Mouse (Mus musculus) kidney, embryonic 15.5 days (tissue): ENCODE measurements around the gene Cd300e. TPM values are rescaled to one million over a fixed set of nuclear protein-coding genes. Genes with fewer than 3 reads are reported as not detected.

ENCODE experiments used
- ATAC-seq: fragments of 200-750 bp; cut with Nextera tagmentation; replicated peaks from 2 replicates; pipeline ENCODE4 v1.8.0; 2017; ENCODE audit warnings: moderate TSS enrichment; ENCODE audit not compliant: low FRiP score
- H3K27ac ChIP-seq: fragments of 300-500 bp; sonication (generic); 2 replicates; pipeline ENCODE4 v1.5.1; 2015; ENCODE audit warnings: mild to moderate bottlenecking, inconsistent platforms
- H3K27me3 ChIP-seq: fragments of 300-500 bp; sonication (generic); 2 replicates; pipeline ENCODE4 v1.6.1; 2015; ENCODE audit warnings: inconsistent platforms
- H3K36me3 ChIP-seq: fragments of 300-500 bp; sonication (generic); 2 replicates; pipeline ENCODE4 v1.6.1; 2015; ENCODE audit warnings: inconsistent platforms
- H3K4me1 ChIP-seq: fragments of 300-500 bp; sonication (generic); 2 replicates; pipeline ENCODE4 v1.6.1; 2015; ENCODE audit warnings: inconsistent platforms
- H3K4me2 ChIP-seq: fragments of 300-500 bp; sonication (generic); 2 replicates; pipeline ENCODE4 v1.6.1; 2015; ENCODE audit warnings: moderate library complexity, mild to moderate bottlenecking, inconsistent platforms
- H3K4me3 ChIP-seq: fragments of 300-500 bp; sonication (generic); replicated peaks from 2 replicates; pipeline ENCODE4 v1.5.1; 2015; ENCODE audit warnings: mild to moderate bottlenecking, inconsistent platforms
- H3K9ac ChIP-seq: fragments of 300-500 bp; sonication (generic); 2 replicates; pipeline ENCODE4 v1.6.1; 2015; ENCODE audit warnings: mild to moderate bottlenecking, inconsistent platforms
- H3K9me3 ChIP-seq: fragments of 300-500 bp; sonication (generic); replicated peaks from 2 replicates; pipeline ENCODE4 v1.6.1; 2016; ENCODE audit warnings: inconsistent platforms
- WGBS: fragments of 180-500 bp; shearing (Covaris S2); methylation state at CpG from one replicate; pipeline ENCODE4 v1.1.7; 2015; ENCODE audit warnings: mixed read lengths; 5-methylcytosine and 5-hydroxymethylcytosine counted together
- polyA plus RNA-seq: library from polyadenylated mRNA; unstranded; fragments of >200 nt; fragmentation: Nextera tagmentation; extraction: Ambion mirVana; gene quantifications from 2 replicates; pipeline ENCODE4 v1.2.1, GENCODE M21; 2015

The Cd300e gene
- polyA plus RNA-seq: not detected in 2 replicates

DNA sequence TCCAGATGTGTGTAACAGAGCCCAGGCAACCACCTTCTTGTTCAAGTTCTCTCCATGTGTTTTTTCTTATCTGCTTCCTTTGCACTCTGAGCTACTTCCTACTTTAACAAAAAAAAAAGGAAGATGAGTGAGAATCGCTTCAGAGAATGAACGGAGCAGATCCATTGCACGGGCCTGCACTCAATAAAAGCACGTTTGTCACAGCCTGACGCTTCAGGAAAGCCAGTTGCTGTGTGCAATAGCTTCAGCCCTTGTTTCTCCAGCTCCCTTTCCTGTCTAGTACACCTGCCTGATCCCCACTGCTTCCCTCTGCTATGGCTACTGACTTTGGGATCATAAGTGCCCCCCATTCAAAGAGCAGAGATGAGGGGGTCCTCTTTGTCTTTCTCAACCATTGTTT lies at the start of gene Cd300e:
Cd300e (minus strand) TSS at position 101 of the 400 bp plus-strand sequence.
- H3K9me3 ChIP-seq: no peaks in the 10 kb centered on the region
- H3K4me3 ChIP-seq: no peak within 1 kb of the TSS
- no peaks in the 10 kb centered on the region for H3K36me3 ChIP-seq
- no peak within 1 kb of the TSS for H3K4me2 ChIP-seq
- 0 out of 2 replicates have a peak, but pooled peaks cover 5% of the 10 kb centered on the region for H3K27me3 ChIP-seq
- H3K4me1 ChIP-seq: no peaks in the 10 kb centered on the region
- 17% methylated on average over 5 of the region's 5 CpGs for WGBS
- ATAC-seq: no peak
- H3K9ac ChIP-seq: no peak within 1 kb of the TSS
- H3K27ac ChIP-seq: no peak within 1 kb of the TSS

GRCm38 (mm10) chr11:115110271-115110670 lies 48.3 kb upstream of the Cd300e start:
- 85% methylated on average over 4 of the region's 5 CpGs for WGBS
- H3K4me1 ChIP-seq: no peaks in the 10 kb centered on the region
- no peak overlapping the region for H3K4me3 ChIP-seq
- no peak overlapping the region for H3K9ac ChIP-seq
- ATAC-seq: no peak
- no peaks in the 10 kb centered on the region for H3K36me3 ChIP-seq
- H3K27ac ChIP-seq: no peak overlapping the region
- H3K4me2 ChIP-seq: no peak overlapping the region
- H3K9me3 ChIP-seq: no peaks in the 10 kb centered on the region
- H3K27me3 ChIP-seq: no peaks in the 10 kb centered on the region

DNA sequence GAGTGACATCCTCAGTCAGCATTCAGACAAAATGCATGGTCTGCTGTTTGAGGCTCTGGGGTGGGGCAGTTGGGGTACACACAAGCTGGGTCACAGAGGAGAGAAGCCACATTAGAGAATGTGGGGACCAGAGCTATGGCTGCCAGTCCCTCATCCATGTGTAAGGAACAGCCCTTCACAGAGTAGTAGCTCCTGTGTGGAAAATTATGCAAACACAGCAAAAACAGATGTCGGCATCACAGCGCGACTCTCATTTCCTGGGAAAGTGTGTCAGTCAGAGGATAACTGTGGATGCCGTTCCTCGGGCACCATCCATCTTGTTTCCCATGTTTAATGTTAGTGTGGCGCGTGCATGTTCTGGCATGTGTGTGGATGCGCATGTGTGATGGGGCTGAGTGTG lies 46.2 kb upstream of the Cd300e start:
- 88% methylated on average over 8 of the region's 8 CpGs for WGBS
- ATAC-seq: no peak
- no peaks in the 10 kb centered on the region for H3K27me3 ChIP-seq

DNA sequence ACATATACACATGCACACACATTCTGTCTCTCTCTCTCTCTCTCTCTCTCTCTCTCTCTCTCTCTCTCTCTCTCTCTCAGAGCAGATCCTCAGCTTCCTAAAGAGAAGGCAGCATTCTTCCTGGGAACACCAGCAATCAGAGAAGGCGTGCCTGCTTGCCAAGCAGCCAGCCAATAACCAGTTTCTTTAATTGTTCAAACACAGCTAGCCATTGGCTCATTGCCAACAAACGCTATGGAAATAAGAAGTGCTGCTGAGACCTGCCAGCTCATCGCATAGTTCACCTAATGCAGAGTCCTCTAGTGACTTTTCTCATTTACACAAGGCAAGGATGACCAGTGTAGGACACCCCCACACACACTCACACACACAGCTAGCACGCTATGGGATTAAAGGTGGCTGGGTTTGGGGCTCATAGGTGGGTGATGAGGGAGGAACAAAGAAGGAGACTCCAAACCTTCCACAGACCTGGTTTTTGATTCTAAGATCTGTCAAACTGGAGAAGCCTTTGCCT lies 45.5 kb upstream of the Cd300e start:
- H3K4me2 ChIP-seq: no peak overlapping the region
- no peak overlapping the region for H3K27ac ChIP-seq
- no peak overlapping the region for H3K4me3 ChIP-seq
- no peaks in the 10 kb centered on the region for H3K36me3 ChIP-seq
- 51% methylated on average over 4 of the region's 4 CpGs for WGBS
- no peak overlapping the region for H3K9ac ChIP-seq
- no peak for ATAC-seq
- no peaks in the 10 kb centered on the region for H3K27me3 ChIP-seq
- no peaks in the 10 kb centered on the region for H3K4me1 ChIP-seq
- no peaks in the 10 kb centered on the region for H3K9me3 ChIP-seq

More for the DNA sequence above, 46.2 kb upstream of the Cd300e start:
- Histone ChIP-seq H3K9me3 (no peaks in the 10 kb centered on the region), H3K9ac (no peak overlapping the region), H3K36me3 (no peaks in the 10 kb centered on the region), H3K4me1 (no peaks in the 10 kb centered on the region), H3K4me3 (no peak overlapping the region), H3K4me2 (no peak overlapping the region), H3K27ac (no peak overlapping the region)

DNA sequence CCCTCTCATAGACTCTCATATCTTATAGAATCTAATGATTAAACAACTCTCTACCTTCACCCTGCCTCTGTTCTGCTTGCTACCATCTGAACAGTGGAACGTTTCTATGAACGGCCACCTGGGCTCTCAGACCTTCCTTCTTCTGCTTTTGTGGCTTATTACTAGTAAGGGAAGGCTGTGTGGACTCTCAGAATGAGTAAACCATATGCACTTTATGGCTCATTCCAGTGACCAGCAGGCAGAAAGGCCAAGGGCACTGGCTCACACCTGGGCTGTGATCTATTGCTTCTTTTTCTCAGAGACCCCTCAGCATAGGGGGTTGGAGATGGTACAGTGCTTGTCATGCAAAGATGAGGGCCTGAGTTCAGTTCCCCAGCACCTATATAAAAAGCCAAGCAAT lies 44.7 kb upstream of the Cd300e start:
- 90% methylated on average over 2 of the region's 2 CpGs for WGBS
- Histone ChIP-seq H3K9me3 (no peaks in the 10 kb centered on the region), H3K4me1 (0 out of 2 replicates have a peak, but pooled peaks cover under 1% of the 10 kb centered on the region), H3K4me3 (no peak overlapping the region), H3K36me3 (no peaks in the 10 kb centered on the region), H3K27me3 (no peaks in the 10 kb centered on the region), H3K27ac (no peak overlapping the region), H3K4me2 (no peak overlapping the region), H3K9ac (no peak overlapping the region)
- no peak for ATAC-seq

DNA sequence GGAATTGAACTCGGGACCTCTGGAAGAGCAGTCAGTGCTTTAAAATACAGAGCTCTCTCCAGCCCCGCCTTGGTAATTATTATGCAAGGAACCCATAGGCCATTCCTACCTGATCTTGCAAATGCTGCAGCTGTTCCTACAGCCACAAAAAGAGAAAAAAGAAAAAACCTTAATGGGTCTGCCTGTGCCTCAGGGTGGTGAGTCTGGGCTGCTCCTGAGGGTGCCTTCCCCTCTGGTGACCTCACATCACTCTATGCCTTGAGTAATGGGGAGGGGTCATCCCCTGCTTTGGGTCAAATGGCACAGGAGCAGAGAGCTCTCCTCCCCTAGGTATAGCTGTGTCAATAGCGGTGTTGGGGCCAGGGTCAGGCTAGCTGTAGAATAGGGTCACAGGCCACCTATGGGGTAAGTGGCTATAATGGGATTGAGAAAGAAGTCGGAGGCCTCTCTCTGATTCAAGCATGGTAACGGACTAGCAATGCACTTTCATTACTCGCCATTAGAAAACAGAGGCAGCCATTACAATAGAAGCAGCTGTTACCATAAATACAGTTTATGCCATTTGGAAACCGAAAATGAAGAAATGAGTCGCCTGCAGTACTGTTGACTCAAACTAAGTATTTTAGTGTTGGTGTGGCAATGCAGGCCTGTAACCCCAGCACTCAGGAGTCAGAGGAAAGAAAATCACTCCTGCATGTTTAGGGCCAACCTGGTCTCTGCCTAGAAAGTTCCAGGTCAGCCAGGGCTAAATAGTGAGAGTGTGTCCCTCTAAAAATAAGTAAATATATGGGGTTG lies 43.0 kb upstream of the Cd300e start:
- Histone ChIP-seq H3K4me1 (0 out of 2 replicates have a peak, but pooled peaks cover 3% of the 10 kb centered on the region), H3K9ac (no peak overlapping the region), H3K36me3 (no peaks in the 10 kb centered on the region), H3K27me3 (no peaks in the 10 kb centered on the region), H3K4me2 (no peak overlapping the region), H3K4me3 (no peak overlapping the region), H3K27ac (no peak overlapping the region), H3K9me3 (no peaks in the 10 kb centered on the region)
- WGBS: 67% methylated on average over 8 of the region's 8 CpGs
- no peak for ATAC-seq

- Histone ChIP-seq H3K9me3 (no peaks in the 10 kb centered on the region), H3K4me2 (no peak overlapping the region), H3K36me3 (no peaks in the 10 kb centered on the region), H3K27me3 (no peaks in the 10 kb centered on the region), H3K4me1 (0 out of 2 replicates have a peak, but pooled peaks cover 7% of the 10 kb centered on the region), H3K9ac (no peak overlapping the region), H3K4me3 (no peak overlapping the region), H3K27ac (no peak overlapping the region)
- 86% methylated on average over 25 of the region's 25 CpGs for WGBS
- no peak for ATAC-seq
These were observed 41.8 kb upstream of the Cd300e start for GRCm38 (mm10) chr11:115103470-115104413.

- ATAC-seq: no peak
- Histone ChIP-seq H3K4me2 (no peak overlapping the region), H3K36me3 (no peaks in the 10 kb centered on the region), H3K9ac (no peak overlapping the region), H3K27ac (no peak overlapping the region), H3K9me3 (no peaks in the 10 kb centered on the region), H3K27me3 (no peaks in the 10 kb centered on the region; the same call in 1 of the 2 replicates), H3K4me3 (no peak overlapping the region), H3K4me1 (0 out of 2 replicates have a peak, but pooled peaks cover 7% of the 10 kb centered on the region)
- WGBS: 90% methylated on average over 9 of the region's 9 CpGs
These were observed 40.1 kb upstream of the Cd300e start for GRCm38 (mm10) chr11:115102116-115102515.

GRCm38 (mm10) chr11:115101615-115102051 lies 39.7 kb upstream of the Cd300e start:
- Histone ChIP-seq H3K36me3 (no peaks in the 10 kb centered on the region), H3K9ac (no peak overlapping the region), H3K4me2 (no peak overlapping the region), H3K4me3 (no peak overlapping the region), H3K4me1 (0 out of 2 replicates have a peak, but pooled peaks cover 7% of the 10 kb centered on the region), H3K9me3 (no peaks in the 10 kb centered on the region), H3K27ac (no peak overlapping the region), H3K27me3 (no peaks in the 10 kb centered on the region; the same call in 1 of the 2 replicates)
- no peak for ATAC-seq
- WGBS: 40% methylated on average over 6 of the region's 6 CpGs

- no peaks in the 10 kb centered on the region for H3K9me3 ChIP-seq
- no peaks in the 10 kb centered on the region for H3K36me3 ChIP-seq
- H3K27ac ChIP-seq: no peak overlapping the region
- H3K27me3 ChIP-seq: no peaks in the 10 kb centered on the region; the same call in 1 of the 2 replicates
- H3K4me3 ChIP-seq: no peak overlapping the region
- no peak for ATAC-seq
- no peak overlapping the region for H3K4me2 ChIP-seq
- 0 out of 2 replicates have a peak, but pooled peaks cover 7% of the 10 kb centered on the region for H3K4me1 ChIP-seq
- 37% methylated on average over 7 of the region's 7 CpGs for WGBS
- H3K9ac ChIP-seq: no peak overlapping the region
These were observed 38.8 kb upstream of the Cd300e start for GRCm38 (mm10) chr11:115100741-115101140.

DNA sequence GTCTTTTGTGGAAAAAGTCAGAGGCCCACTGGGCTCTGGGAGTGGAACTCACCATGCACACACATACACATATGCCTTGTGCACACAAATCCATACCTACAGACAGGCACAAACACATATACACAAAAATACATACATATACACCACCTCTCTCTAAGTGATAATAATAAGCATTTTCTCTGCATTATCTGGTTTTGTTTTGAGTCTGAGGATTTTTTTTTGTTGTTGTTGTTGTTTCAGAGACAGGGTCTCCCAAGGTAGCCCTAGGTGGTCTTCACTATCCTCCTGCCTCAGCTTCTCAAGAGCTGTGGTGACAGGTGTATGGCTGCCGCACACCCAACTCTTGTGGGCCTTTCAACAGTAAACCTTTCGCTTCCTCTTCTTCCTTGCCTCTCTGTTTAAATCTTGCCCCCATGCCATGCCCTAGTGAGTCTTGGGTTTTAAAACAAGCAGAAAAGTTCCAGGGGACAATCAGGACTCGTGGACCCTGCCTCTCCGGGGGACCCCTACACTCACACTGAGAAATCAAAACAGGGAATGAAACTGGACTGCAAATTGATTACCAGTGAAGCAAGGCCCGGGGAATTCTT lies 38.1 kb upstream of the Cd300e start:
- WGBS: 65% methylated on average over 5 of the region's 5 CpGs
- Histone ChIP-seq H3K4me3 (no peak overlapping the region), H3K27me3 (no peaks in the 10 kb centered on the region; the same call in 1 of the 2 replicates), H3K36me3 (no peaks in the 10 kb centered on the region), H3K9ac (no peak overlapping the region), H3K4me1 (0 out of 2 replicates have a peak, but pooled peaks cover 7% of the 10 kb centered on the region), H3K27ac (no peak overlapping the region), H3K9me3 (no peaks in the 10 kb centered on the region), H3K4me2 (no peak overlapping the region)
- no peak for ATAC-seq
